Mouse (Mus musculus) layer of hippocampus, adult 18-20 months (tissue): ENCODE results near the gene Itgbl1. TPM values are rescaled to one million over a fixed set of nuclear protein-coding genes. Genes with fewer than 3 reads are reported as not detected.

ENCODE experiments used
- DNase-seq, 2 experiments: peaks; one replicate each; pipeline ENCODE4 v3.0.0; 2022; ENCODE audit warnings: low spot score in 2 of 2
- total RNA-seq, 2 experiments: library from RNA; stranded (reverse); gene quantifications; 2 replicates each; pipeline ENCODE4 v1.2.3; 2021

Gene Itgbl1
- total RNA-seq, 2 experiments from 2014 or later, result 6.9 to 7.4 TPM

DNA sequence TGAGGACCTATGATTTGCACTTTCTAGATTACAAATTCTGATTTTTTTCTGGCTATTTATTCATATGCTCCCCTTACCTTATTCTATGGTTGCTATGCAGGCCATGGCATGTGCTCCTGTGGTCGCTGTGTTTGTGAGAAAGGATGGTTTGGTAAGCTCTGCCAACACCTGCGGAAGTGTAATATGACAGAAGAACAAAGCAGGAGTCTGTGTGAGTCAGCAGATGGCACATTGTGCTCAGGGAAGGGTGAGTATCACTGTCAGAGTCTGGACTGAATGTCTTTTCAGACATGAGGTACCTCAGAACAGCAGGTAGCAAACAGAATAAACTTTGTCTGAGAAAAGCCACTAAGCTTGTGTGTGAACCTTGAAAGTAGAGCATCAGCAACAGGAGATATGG is 306.8 kb downstream of the Itgbl1 start:
- no peak for DNase-seq

DNA sequence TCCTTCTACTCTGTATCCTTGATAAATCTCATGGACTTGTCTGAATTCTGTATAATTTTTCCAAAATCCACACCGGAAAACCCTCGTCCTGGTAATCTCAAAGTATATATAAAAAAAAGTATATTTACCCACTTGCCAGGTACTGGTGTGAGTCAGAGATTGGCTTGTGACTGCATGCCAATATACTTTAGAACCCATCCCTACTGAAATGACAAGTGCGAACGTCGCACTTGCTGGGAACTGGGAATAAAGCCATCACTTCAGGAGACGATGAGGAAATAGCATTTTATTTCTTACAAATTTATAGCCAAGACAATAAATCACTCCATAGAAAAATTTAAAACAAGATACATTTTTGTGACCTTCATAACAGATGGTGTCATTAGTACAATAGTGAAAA is 308.2 kb downstream of the Itgbl1 start:
- DNase-seq, result no peak

DNA sequence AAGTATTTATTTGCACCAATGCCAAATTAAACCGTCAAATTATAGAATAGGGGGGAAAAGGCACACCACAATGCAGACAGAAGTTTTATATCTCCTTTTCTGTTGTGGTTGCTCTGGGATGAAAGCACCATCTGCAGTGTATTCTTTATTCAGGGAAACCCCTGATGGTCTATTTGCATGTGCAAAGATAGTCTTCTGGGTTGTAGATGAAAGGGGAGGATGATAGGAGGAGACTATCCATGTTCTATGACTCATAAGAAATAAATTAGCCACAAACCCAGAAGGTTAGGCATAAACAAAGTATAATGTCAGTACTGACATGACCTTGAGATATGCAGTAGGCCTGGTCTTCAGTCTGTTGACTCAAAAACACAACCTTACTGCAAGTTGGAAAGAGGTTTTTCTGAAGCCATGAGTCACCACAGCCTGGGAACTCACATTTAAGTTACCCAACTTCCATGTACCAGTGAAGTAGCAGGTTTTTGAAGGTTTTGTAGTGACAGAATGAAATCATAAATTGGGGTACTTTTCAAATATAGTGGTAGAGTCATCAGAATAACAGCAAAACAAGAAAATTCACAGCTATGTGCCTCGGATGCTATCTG is 330.9 kb downstream of the Itgbl1 start:
- DNase-seq, result peak; percentile 9 to 36

Other genes starting within 250 kb of the Itgbl1 start
- 10 to 100 TPM; 60.6 to 64.9 TPM for gene Nalcn, start 32.8 kb upstream of the Itgbl1 start, total RNA-seq